Mouse (Mus musculus): ENCODE results near the gene Rbfox3. TPM values are rescaled to one million over a fixed set of nuclear protein-coding genes. Genes with fewer than 3 reads are reported as not detected.

The Rbfox3 gene
- polyA plus RNA-seq, 1 experiment: 117 TPM

DNA sequence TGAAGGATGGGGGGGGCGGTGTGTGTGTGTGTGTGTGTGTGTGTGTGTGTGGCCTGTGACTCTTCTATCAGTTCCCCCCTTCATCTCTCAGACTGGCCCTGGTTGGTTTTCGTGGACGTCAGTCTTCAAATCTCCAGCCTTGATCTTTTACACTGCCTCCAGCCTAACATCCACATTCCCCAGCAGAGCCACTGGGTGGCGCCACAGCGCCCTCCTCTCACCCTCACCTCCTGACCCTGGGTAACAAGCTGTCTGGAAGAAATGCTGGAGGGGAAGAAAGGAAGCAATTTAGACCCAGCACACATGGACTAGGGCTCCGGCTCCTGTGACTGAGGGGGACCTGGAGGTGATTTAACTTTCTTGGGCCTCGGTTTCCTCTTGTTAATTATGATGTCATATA lies 173.1 kb downstream of the Rbfox3 start:
- no peak overlapping the region for H3K4me3 ChIP-seq (ENCODE audit: insufficient read depth, low read length)
- TF ChIP-seq POLR2A (IDR thresholded peaks at IDR 0.05; ENCODE audit: extremely low read depth, insufficient read depth, low read length): no peak
- peak; percentile 41 for TF ChIP-seq CTCF (IDR thresholded peaks at IDR 0.05; ENCODE audit: extremely low read depth, insufficient read depth, low read length)
- no peak overlapping the region for H3K27ac ChIP-seq (ENCODE audit: insufficient read depth, low read length)
- peaks cover 8% of the 10 kb centered on the region for H3K4me1 ChIP-seq (ENCODE audit: control insufficient read depth, insufficient read depth, low read length)

DNA sequence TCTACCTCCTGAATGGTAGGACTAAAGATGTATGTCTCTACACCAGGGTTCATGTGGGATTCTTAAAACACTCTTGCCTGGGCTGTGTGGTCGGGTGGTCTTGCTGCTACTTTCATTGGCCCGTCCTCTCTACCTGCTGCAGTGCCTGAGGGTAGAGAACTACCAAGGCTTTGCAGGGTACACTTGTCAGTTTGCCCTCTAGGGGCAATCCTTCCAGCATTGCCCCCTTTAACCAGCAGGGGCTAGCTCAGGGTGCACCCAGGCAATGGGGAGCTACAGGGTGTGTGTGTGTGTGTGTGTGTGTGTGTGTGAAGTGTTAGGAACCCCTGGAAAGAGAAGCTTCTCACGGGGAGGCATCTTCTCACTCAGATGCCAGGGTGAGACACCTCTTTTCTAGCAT lies 173.6 kb downstream of the Rbfox3 start:
- Histone ChIP-seq H3K4me3 (ENCODE audit: insufficient read depth, low read length) (no peak overlapping the region), H3K27ac (ENCODE audit: insufficient read depth, low read length) (no peak overlapping the region), H3K4me1 (ENCODE audit: control insufficient read depth, insufficient read depth, low read length) (peaks cover 8% of the 10 kb centered on the region)
- no peak for TF ChIP-seq CTCF (IDR thresholded peaks at IDR 0.05; ENCODE audit: extremely low read depth, insufficient read depth, low read length)
- TF ChIP-seq POLR2A (IDR thresholded peaks at IDR 0.05; ENCODE audit: extremely low read depth, insufficient read depth, low read length): no peak

DNA sequence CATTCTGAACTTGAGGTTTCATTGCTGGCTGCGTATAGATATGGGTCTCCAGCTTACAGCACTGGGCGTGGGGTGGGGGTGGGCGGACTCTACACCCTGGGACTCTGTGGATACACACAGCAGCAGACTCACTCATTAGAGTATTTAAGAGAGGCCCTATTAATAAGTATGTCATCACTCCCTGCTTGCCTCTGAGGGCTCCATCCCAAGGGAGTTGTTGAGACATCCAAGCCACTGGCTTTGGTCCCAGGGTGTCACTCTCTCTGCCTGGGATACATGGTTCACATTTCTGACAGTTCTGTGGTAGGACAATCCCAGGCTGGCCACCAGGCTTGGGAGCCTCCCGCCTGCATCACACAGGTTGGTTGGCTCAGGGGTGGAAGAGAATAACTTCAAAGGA lies 174.4 kb downstream of the Rbfox3 start:
- Histone ChIP-seq H3K27ac (ENCODE audit: insufficient read depth, low read length) (no peak overlapping the region), H3K4me1 (ENCODE audit: control insufficient read depth, insufficient read depth, low read length) (peaks cover 6% of the 10 kb centered on the region; the same call in 1 of the 2 replicates), H3K4me3 (ENCODE audit: insufficient read depth, low read length) (no peak overlapping the region)
- TF ChIP-seq POLR2A (IDR thresholded peaks at IDR 0.05; ENCODE audit: extremely low read depth, insufficient read depth, low read length): no peak
- TF ChIP-seq CTCF (IDR thresholded peaks at IDR 0.05; ENCODE audit: extremely low read depth, insufficient read depth, low read length): no peak

DNA sequence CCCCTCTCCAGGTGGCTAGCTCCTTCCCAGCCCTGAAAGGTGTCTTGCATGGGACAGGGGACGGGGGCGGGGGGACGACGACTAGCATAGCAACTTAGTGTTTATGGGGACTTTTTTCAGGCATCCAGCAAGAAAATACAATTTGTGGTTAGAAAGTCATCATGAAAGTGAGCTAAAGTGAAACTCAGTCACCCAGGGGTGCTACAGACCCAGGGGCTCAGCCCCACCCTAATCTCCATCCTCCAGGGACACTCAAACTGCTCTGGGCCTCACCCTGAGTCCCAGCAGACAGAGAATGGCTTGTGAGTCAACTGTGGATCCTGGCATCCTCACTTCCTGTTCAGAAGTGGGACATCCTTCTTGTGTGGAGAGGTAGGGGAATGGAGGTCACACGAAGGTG lies 179.7 kb downstream of the Rbfox3 start:
- peaks cover 2% of the 10 kb centered on the region for H3K4me1 ChIP-seq (ENCODE audit: control insufficient read depth, insufficient read depth, low read length)
- TF ChIP-seq POLR2A (IDR thresholded peaks at IDR 0.05; ENCODE audit: extremely low read depth, insufficient read depth, low read length) (no peak), CTCF (IDR thresholded peaks at IDR 0.05; ENCODE audit: extremely low read depth, insufficient read depth, low read length) (no peak)
- no peak overlapping the region for H3K27ac ChIP-seq (ENCODE audit: insufficient read depth, low read length)
- H3K4me3 ChIP-seq (ENCODE audit: insufficient read depth, low read length): no peak overlapping the region

DNA sequence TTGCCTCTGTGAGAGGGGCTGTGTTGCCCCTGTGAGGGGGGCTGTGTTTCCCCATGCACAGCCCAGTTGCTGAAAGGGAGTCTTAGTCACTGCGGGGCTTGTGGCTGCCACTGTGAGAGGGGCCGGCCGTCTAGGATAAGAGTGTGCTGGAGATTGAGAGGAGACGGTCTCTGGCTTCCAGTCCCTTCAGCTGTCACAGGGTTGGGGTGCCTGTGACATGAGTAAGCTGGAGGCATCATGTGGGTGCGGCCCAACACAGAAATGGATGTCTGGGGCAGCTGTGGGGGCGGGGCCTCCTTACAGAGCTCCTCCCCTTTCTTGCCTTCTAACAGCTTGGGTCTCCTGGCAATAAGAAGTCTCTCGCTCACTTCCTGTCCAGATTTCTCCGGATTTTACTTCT lies 182.0 kb downstream of the Rbfox3 start:
- Histone ChIP-seq H3K27ac (ENCODE audit: insufficient read depth, low read length) (no peak overlapping the region), H3K4me3 (ENCODE audit: insufficient read depth, low read length) (no peak overlapping the region), H3K4me1 (ENCODE audit: control insufficient read depth, insufficient read depth, low read length) (peaks cover 2% of the 10 kb centered on the region)
- no peak for TF ChIP-seq POLR2A (IDR thresholded peaks at IDR 0.05; ENCODE audit: extremely low read depth, insufficient read depth, low read length)
- no peak for TF ChIP-seq CTCF (IDR thresholded peaks at IDR 0.05; ENCODE audit: extremely low read depth, insufficient read depth, low read length)

DNA sequence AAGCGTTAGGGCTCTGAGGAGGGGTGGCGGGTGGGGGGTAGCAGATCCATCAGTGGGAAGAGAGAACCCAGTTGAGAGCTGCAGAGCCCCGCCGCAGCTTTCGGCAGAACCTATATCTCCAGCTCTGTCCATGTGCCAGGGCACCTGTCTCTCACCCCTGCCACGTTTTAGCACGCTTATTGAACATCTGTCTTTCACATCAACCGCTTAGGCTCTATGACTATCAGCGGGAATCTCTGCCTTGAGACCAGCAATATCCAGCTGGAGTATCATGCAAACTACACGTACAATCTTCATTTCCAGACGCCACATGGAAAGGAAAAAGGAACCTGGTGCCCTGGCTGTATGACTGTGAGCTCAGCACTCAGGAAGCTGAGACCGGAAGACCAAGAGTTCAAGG lies 182.6 kb downstream of the Rbfox3 start:
- no peak for TF ChIP-seq CTCF (IDR thresholded peaks at IDR 0.05; ENCODE audit: extremely low read depth, insufficient read depth, low read length)
- TF ChIP-seq POLR2A (IDR thresholded peaks at IDR 0.05; ENCODE audit: extremely low read depth, insufficient read depth, low read length): no peak
- no peak overlapping the region for H3K4me3 ChIP-seq (ENCODE audit: insufficient read depth, low read length)
- no peak overlapping the region for H3K27ac ChIP-seq (ENCODE audit: insufficient read depth, low read length)
- peaks cover 2% of the 10 kb centered on the region for H3K4me1 ChIP-seq (ENCODE audit: control insufficient read depth, insufficient read depth, low read length)

DNA sequence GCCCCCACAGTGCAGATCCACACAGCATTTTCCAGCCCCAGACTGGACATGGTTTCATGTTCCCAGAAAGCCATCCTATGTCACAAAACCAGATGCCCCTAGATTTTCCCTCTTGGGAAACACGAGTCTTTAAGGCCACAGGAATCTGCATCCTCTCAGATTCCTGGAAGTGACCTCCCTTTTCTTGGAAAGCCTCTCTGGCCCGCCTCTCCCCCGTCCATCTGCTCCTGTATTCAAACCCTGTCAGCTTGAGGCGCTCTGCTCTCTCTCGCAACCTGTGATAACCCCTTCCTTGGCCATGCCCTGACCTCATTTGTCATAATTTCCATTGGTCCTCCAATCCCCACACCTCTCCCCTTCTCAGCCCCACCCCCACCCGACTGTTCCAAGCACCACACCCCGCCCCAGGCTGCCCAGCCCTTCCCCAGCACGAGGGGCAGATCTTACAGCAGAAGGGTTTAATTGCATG lies 183.3 kb downstream of the Rbfox3 start:
- Histone ChIP-seq H3K4me1 (ENCODE audit: control insufficient read depth, insufficient read depth, low read length) (peaks cover 2% of the 10 kb centered on the region; the same call in 1 of the 2 replicates), H3K4me3 (ENCODE audit: insufficient read depth, low read length) (no peak overlapping the region), H3K27ac (ENCODE audit: insufficient read depth, low read length) (no peak overlapping the region)
- no peak for TF ChIP-seq CTCF (IDR thresholded peaks at IDR 0.05; ENCODE audit: extremely low read depth, insufficient read depth, low read length)
- no peak for TF ChIP-seq POLR2A (IDR thresholded peaks at IDR 0.05; ENCODE audit: extremely low read depth, insufficient read depth, low read length)

DNA sequence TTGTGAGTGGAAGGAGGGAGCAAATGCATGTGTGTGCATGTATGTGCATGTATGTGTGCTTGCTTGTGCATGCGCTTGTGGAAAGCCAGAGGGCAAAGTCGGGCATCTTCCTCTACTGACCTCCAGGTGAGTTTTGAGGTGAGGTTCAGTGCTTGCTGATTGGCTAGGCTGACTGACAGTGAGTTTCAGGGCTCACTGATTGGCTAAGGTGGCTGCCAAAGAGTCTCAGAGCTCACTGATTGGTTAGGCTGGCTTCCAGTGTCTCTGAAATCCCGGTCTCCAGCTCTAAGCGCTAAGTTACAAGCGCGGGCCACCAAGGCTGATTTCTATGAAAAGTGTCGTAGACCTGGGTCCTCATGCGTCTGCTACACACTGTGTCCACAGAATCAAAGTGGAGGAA lies 185.0 kb downstream of the Rbfox3 start:
- peaks cover 5% of the 10 kb centered on the region for H3K4me1 ChIP-seq (ENCODE audit: control insufficient read depth, insufficient read depth, low read length)
- no peak overlapping the region for H3K27ac ChIP-seq (ENCODE audit: insufficient read depth, low read length)
- TF ChIP-seq POLR2A (IDR thresholded peaks at IDR 0.05; ENCODE audit: extremely low read depth, insufficient read depth, low read length) (no peak), CTCF (IDR thresholded peaks at IDR 0.05; ENCODE audit: extremely low read depth, insufficient read depth, low read length) (no peak)
- H3K4me3 ChIP-seq (ENCODE audit: insufficient read depth, low read length): no peak overlapping the region

DNA sequence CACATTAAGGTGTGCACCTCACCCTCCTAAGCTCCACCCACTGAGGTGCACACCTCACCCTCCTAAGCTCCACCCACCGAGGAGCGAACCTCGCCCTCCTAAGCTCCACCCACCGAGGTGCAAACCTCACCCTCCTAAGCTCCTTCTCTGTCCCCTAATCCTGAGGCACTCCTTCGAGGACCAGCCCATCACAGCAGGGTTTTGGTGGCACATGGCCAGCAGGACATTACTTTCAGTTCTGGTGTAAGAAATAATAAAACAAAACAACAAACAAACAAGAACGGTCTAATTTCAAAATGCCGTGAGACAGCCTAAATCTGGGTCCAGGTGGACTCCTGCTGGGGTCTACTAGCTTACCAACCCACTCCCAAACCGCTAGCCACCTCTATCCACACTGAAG lies 187.0 kb downstream of the Rbfox3 start:
- H3K4me1 ChIP-seq (ENCODE audit: control insufficient read depth, insufficient read depth, low read length): peaks cover 5% of the 10 kb centered on the region
- no peak overlapping the region for H3K27ac ChIP-seq (ENCODE audit: insufficient read depth, low read length)
- TF ChIP-seq CTCF (IDR thresholded peaks at IDR 0.05; ENCODE audit: extremely low read depth, insufficient read depth, low read length) (no peak), POLR2A (IDR thresholded peaks at IDR 0.05; ENCODE audit: extremely low read depth, insufficient read depth, low read length) (no peak)
- no peak overlapping the region for H3K4me3 ChIP-seq (ENCODE audit: insufficient read depth, low read length)

DNA sequence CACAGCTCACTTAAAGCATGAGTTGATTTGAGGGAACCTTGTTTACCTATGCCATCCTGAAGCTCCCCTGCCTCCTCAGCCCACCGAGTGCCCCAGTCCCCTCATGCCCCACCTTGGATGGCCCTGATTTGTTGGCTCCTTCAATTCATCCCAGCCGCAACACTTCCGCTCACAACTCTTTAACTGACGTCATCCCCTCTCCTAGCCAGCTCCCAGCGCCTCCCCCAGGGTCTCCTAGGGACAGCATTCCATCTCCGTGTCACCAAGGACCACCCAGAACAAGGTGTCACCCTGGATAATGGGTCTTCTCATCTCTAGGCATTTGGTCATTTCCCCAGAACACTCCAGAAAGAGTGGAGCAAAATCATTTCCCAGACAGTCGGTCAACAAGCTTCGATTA lies 188.2 kb downstream of the Rbfox3 start:
- no peak overlapping the region for H3K4me3 ChIP-seq (ENCODE audit: insufficient read depth, low read length)
- no peak overlapping the region for H3K27ac ChIP-seq (ENCODE audit: insufficient read depth, low read length)
- H3K4me1 ChIP-seq (ENCODE audit: control insufficient read depth, insufficient read depth, low read length): peaks cover 2% of the 10 kb centered on the region; the same call in 1 of the 2 replicates
- no peak for TF ChIP-seq POLR2A (IDR thresholded peaks at IDR 0.05; ENCODE audit: extremely low read depth, insufficient read depth, low read length)
